Mouse (Mus musculus) midbrain, embryonic 14.5 days (tissue): ENCODE measurements around the gene Krtap9-1. TPM values are rescaled to one million over a fixed set of nuclear protein-coding genes. Genes with fewer than 3 reads are reported as not detected.
"Not testable (repeated sequence)": the region's sequence is repeated elsewhere in the genome, so short reads cannot be mapped to it uniquely, and the experiment has no call there.

Source experiments
- ATAC-seq: fragments of 200-750 bp; cut with Nextera tagmentation; 2 replicates; pipeline ENCODE4 v1.8.0; 2017; ENCODE audit warnings: moderate number of reproducible peaks, moderate library complexity; ENCODE audit not compliant: low FRiP score, low TSS enrichment
- DNase-seq: peaks from one replicate; pipeline ENCODE4 v3.0.0-alpha.2; 2015
- H3K27ac ChIP-seq: fragments of 300-500 bp; sonication (generic); replicated peaks from 2 replicates; pipeline ENCODE4 v1.5.1; 2014; ENCODE audit warnings: mild to moderate bottlenecking, low read depth, low read length, moderate library complexity
- H3K27me3 ChIP-seq: fragments of 300-500 bp; sonication (generic); 2 replicates; pipeline ENCODE4 v1.6.1; 2014; ENCODE audit warnings: low read length, control low read depth, mixed read lengths; ENCODE audit not compliant: control insufficient read depth, insufficient read depth
- H3K36me3 ChIP-seq: fragments of 300-500 bp; sonication (generic); 2 replicates; pipeline ENCODE4 v1.6.1; 2014; ENCODE audit warnings: low read length, control low read depth; ENCODE audit not compliant: control insufficient read depth, insufficient read depth
- H3K4me1 ChIP-seq: fragments of 300-500 bp; sonication (generic); 2 replicates; pipeline ENCODE4 v1.6.1; 2014; ENCODE audit warnings: mild to moderate bottlenecking, antibody characterized with exemption, low read length, control low read depth; ENCODE audit not compliant: control insufficient read depth, insufficient read depth
- H3K4me2 ChIP-seq: fragments of 300-500 bp; sonication (generic); 2 replicates; pipeline ENCODE4 v1.6.1; 2014; ENCODE audit warnings: mild to moderate bottlenecking, low read length, moderate library complexity
- H3K4me3 ChIP-seq: fragments of 300-500 bp; sonication (generic); replicated peaks from 2 replicates; pipeline ENCODE4 v1.5.1; 2014; ENCODE audit warnings: low read depth, low read length
- H3K9ac ChIP-seq: fragments of 300-500 bp; sonication (generic); replicated peaks from 2 replicates; pipeline ENCODE4 v1.6.1; 2014; ENCODE audit warnings: mild to moderate bottlenecking, low read length, moderate library complexity
- H3K9me3 ChIP-seq: fragments of 300-500 bp; sonication (generic); 2 replicates; pipeline ENCODE4 v1.6.1; 2016; ENCODE audit warnings: low read length, control low read depth, mixed read lengths; ENCODE audit not compliant: control insufficient read depth
- WGBS: fragments of 180-500 bp; shearing (Covaris S2); extraction: QIAGEN DNeasy Blood & Tissue Kit; methylation state at CpG from one replicate; pipeline ENCODE4 v1.1.7; 2014; 5-methylcytosine and 5-hydroxymethylcytosine counted together
- polyA plus RNA-seq: library from polyadenylated mRNA; unstranded; fragments of >200 nt; fragmentation: Nextera tagmentation; extraction: Ambion mirVana; gene quantifications from 2 replicates; pipeline ENCODE4 v1.2.1, GENCODE M21; 2014

Gene Krtap9-1
- not detected in 2 replicates for polyA plus RNA-seq

DNA sequence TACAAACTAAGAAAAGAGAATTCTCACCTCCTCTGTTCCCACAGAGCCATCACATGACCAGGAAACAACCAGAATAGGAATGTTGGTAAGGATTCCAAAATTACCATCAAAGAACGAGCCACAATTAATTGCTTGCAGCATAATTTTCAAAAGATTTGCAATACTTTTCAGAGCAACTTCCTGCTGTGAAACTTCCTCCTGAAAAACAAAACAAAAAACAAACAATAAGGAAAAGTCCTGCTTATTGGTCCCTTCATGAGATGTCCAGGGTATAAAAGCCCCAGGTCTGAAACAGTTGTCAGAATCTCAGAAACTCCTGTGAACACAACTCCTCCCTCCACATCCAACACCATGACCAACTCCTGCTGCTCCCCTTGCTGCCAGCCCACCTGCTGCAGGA, at the start of gene Krtap9-1:
Krtap9-1 (plus strand) TSS at position 301 of the 400 bp plus-strand sequence.
- 89% methylated on average over 1 of the region's 1 CpGs for WGBS
- ATAC-seq, H3K4me3 ChIP-seq: not testable (repeated sequence)

DNA sequence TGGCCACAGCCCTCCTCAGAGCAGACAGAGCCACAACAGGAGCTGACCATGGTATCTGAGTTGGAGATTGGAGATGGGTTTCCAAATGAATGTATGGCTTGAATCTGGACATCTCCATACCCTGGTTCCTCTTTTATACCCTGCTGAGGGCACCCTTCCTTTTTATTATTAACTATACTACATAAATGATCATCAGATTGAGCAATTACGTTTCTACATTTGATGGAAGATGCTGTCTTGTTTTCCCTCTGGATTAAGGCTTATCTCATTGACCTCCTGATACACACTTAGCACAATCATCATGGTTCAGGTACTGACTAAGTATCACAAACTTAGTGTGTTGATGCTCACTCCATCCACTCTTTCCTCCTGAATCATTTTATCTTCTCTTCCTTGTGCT, 35.2 kb upstream of the Krtap9-1 start, which contains the start of gene 2300003K06Rik:
2300003K06Rik (minus strand) TSS at position 101 of the 400 bp plus-strand sequence.
- H3K4me3 ChIP-seq, result no peak within 1 kb of the TSS
- 77% methylated on average over 1 of the region's 1 CpGs for WGBS
- ATAC-seq, result no peak
- H3K27me3 ChIP-seq, result no peaks in the 10 kb centered on the region
- H3K4me1 ChIP-seq, result no peaks in the 10 kb centered on the region
- H3K9me3 ChIP-seq, result no peaks in the 10 kb centered on the region
- no peak for DNase-seq
- no peak within 1 kb of the TSS for H3K4me2 ChIP-seq
- H3K27ac ChIP-seq, result no peak within 1 kb of the TSS
- no peak within 1 kb of the TSS for H3K9ac ChIP-seq
- no peaks in the 10 kb centered on the region for H3K36me3 ChIP-seq

More for the DNA sequence above, at the start of gene Krtap9-1:
- H3K27ac ChIP-seq, H3K9me3 ChIP-seq, DNase-seq, H3K4me2 ChIP-seq, H3K27me3 ChIP-seq, H3K4me1 ChIP-seq, H3K36me3 ChIP-seq, H3K9ac ChIP-seq: not testable (repeated sequence)

DNA sequence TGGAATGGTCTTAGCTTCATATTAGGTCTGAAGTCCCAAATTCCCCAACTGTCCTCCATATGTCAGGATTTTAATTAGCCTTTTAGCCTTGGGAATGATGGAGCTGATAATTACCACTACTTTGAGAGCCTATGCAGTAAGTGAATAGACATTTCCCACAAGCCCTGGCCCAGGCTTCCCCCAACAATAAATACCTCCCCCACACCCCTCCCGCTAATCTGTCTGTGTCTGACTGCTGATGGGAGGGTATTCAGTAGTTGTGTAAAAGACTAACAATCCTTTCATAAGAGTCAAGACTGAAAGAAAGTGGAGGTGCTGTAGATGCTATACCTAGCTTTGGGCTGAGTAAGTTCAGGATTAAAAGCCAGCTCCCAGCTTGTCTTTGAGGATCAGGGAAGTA, 31.0 kb upstream of the Krtap9-1 start:
- Histone ChIP-seq H3K9ac (no peak overlapping the region), H3K4me2 (no peak overlapping the region), H3K27me3 (no peaks in the 10 kb centered on the region), H3K9me3 (no peaks in the 10 kb centered on the region), H3K4me3 (no peak overlapping the region), H3K27ac (no peak overlapping the region), H3K36me3 (no peaks in the 10 kb centered on the region), H3K4me1 (no peaks in the 10 kb centered on the region)
- WGBS, result 70% methylated on average over 1 of the region's 1 CpGs
- no peak for DNase-seq
- no peak for ATAC-seq

DNA sequence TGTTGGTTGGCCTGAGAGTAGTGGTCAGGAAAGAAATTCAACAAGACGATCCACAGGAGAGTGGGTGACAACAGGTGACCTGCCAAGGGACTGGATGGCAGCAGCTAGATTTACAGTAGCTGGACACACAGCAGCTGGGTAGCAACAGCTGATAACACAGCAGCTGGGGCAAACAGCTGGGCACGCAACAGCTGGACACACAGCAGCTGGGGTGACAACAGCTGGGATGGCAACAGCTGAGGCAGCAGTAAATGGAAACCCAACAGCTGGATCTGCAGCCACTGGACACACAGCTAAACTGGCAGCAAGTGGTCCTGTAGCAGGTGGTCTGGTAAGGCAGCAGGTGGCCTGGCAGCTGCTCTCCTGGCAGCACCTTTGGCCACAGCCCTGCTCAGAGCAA, 26.4 kb upstream of the Krtap9-1 start:
- no peaks in the 10 kb centered on the region for H3K4me1 ChIP-seq
- no peak overlapping the region for H3K9ac ChIP-seq
- ATAC-seq (no peak), DNase-seq (no peak)
- no peak overlapping the region for H3K27ac ChIP-seq
- no peaks in the 10 kb centered on the region for H3K36me3 ChIP-seq
- H3K4me3 ChIP-seq, result no peak overlapping the region
- H3K4me2 ChIP-seq, result no peak overlapping the region
- no peaks in the 10 kb centered on the region for H3K27me3 ChIP-seq
- 95% methylated on average over 2 of the region's 2 CpGs for WGBS
- H3K9me3 ChIP-seq, result no peaks in the 10 kb centered on the region

DNA sequence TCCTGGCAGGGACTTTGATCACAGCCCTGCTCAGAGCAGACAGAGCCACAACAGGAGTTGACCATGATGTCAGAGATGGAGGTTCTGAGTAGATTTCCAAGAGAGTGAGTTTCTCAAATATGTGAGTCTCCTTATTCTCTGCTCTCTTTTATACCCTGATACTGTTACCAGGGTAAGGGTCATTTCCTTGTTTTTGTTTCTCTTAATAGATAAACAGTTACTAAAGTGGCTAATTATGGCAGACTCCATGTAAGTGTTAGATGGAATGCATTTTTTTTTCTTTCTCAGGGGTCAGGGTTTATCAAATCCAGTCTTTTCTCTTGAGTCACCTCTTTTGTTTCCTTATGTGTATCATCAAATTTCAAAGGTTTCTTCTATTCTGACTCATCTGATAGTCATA, 21.7 kb upstream of the Krtap9-1 start, which contains the start of gene Krtap4-16:
Krtap4-16 (minus strand) TSS at position 101 of the 400 bp plus-strand sequence.
- DNase-seq, result no peak
- H3K4me3 ChIP-seq, result no peak within 1 kb of the TSS

DNA sequence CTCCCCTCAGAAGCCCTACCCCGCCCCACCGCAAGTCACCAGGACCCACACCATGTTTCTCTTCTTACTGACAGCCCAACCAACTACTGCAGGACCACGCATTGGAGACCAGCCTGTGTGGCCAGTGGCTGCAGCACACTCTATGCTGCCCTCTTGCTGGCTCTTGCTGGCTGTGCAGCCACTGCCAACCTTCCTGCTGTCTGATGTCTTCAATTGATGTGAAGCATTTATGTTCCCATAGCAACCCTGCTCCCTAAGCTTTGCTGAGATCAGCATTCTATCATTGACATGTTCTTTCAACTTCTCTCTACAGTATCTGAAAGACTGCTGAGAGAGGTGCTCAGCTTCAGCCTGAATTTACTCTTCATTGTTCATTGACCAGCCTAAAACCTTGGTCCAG, 19.1 kb upstream of the Krtap9-1 start:
- 65% methylated on average over 3 of the region's 3 CpGs for WGBS
- H3K4me3 ChIP-seq, result no peak overlapping the region
- H3K9ac ChIP-seq, result no peak overlapping the region
- no peaks in the 10 kb centered on the region for H3K36me3 ChIP-seq
- H3K4me1 ChIP-seq, result no peaks in the 10 kb centered on the region
- H3K4me2 ChIP-seq, result no peak overlapping the region
- H3K9me3 ChIP-seq, result no peaks in the 10 kb centered on the region
- DNase-seq (peak; percentile 67), ATAC-seq (no peak)
- no peak overlapping the region for H3K27ac ChIP-seq
- H3K27me3 ChIP-seq, result no peaks in the 10 kb centered on the region

More for the DNA sequence above, 21.7 kb upstream of the Krtap9-1 start, which contains the start of gene Krtap4-16:
- Histone ChIP-seq H3K27ac (no peak within 1 kb of the TSS), H3K9ac (no peak within 1 kb of the TSS), H3K4me2 (no peak within 1 kb of the TSS), H3K4me1 (no peaks in the 10 kb centered on the region), H3K27me3 (no peaks in the 10 kb centered on the region), H3K36me3 (no peaks in the 10 kb centered on the region), H3K9me3 (no peaks in the 10 kb centered on the region)
- ATAC-seq, result no peak

DNA sequence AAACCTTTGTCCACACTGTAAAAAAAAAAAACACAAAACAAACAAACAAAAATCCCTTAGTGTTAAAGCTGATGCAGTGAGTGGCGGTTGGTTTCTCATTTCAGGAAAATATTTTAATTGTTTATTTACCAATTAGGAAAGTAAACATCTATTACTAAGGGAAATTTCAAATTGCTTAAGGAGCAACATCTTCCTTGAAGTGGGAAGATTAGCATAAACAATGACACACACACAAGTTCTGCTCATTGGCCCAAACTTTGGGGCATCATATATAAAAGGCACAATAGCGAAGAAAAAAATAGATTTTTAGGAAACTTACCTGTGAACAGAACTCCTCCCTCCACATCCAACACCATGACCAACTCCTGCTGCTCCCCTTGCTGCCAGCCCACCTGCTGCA, 15.6 kb upstream of the Krtap9-1 start, which contains the start of gene Gm11568:
Gm11568 (plus strand) TSS at position 301 of the 400 bp plus-strand sequence.
- no peak for DNase-seq
- Histone ChIP-seq H3K9ac (no peak within 1 kb of the TSS), H3K9me3 (no peaks in the 10 kb centered on the region), H3K27ac (no peak within 1 kb of the TSS), H3K4me2 (no peak within 1 kb of the TSS), H3K4me1 (no peaks in the 10 kb centered on the region), H3K4me3 (no peak within 1 kb of the TSS), H3K36me3 (no peaks in the 10 kb centered on the region), H3K27me3 (no peaks in the 10 kb centered on the region)
- 90% methylated on average over 2 of the region's 2 CpGs for WGBS
- ATAC-seq, result no peak

DNA sequence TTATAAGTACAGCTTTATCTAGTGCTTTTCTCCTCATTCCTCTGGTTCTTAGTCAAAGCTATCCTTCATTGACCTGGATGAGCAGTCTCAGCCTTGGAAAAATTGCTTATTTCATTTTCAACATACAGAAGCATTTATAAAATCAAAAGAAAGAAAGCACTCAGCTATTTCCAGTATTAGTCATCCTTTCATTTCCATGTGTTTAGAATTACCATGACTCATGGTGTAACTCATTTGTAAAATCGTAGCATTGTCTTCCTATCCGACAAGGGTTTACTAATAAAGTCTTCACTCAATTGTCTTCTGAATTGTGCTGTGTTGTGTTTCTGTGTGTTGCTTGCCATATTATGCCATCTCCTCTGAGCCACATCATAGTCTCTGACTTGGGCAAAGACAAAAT, 14.4 kb upstream of the Krtap9-1 start:
- no peaks in the 10 kb centered on the region for H3K4me1 ChIP-seq
- no peak overlapping the region for H3K4me2 ChIP-seq
- no peak for DNase-seq
- no peaks in the 10 kb centered on the region for H3K9me3 ChIP-seq
- H3K9ac ChIP-seq, result no peak overlapping the region
- H3K27ac ChIP-seq, result no peak overlapping the region
- H3K27me3 ChIP-seq, result no peaks in the 10 kb centered on the region
- H3K36me3 ChIP-seq, result no peaks in the 10 kb centered on the region
- no peak overlapping the region for H3K4me3 ChIP-seq
- ATAC-seq, result no peak
- WGBS, result 74% methylated on average over 2 of the region's 2 CpGs

DNA sequence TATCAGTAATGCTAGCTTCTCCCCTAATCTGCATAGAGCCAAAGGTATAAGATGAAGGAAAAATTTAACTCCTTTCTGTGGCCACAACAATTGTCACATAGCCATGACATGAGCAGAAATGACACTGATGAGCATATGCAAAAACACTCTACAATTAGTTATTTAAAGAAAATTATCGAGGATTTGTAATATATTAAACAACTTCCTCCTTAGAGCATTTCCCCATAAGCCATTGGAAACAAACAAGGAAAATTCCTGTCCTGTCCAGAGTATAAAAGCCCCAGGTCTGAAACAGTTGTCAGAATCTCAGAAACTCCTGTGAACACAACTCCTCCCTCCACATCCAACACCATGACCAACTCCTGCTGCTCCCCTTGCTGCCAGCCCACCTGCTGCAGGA, 9.0 kb upstream of the Krtap9-1 start, which contains the start of gene Gm11559:
Gm11559 (plus strand) TSS at position 301 of the 400 bp plus-strand sequence.
- not testable (repeated sequence) for DNase-seq, H3K9ac ChIP-seq, H3K4me3 ChIP-seq, H3K27me3 ChIP-seq, H3K27ac ChIP-seq, H3K9me3 ChIP-seq, H3K4me2 ChIP-seq, H3K4me1 ChIP-seq, H3K36me3 ChIP-seq, ATAC-seq
- WGBS, result 75% methylated on average over 1 of the region's 1 CpGs
